Mouse (Mus musculus): ENCODE results near the gene Mgll.

DNA sequence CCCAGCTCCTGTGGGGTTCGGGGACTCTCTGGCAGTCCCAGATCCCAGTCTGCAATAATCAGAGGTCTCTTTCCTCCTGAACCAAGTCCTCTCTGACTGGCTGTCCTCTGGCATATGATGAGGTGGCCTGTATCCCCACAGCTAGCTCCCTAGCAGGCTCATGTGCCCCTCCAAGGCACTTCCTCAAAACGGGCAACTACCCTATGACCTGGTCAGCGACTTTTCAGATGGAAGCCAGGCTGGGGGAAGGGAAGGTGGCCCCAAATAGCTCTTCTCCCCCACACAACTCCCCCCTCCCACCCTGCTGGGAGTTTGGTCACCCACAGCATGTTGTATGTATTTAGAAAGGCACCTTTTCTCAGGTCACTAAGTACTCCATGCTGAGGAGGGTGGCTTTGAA, 101.9 kb downstream of the Mgll start:
- TF ChIP-seq CTCF (IDR thresholded peaks at IDR 0.05; ENCODE audit: insufficient read depth, low read depth, low read length), result no peak
- TF ChIP-seq POLR2A (IDR thresholded peaks at IDR 0.05; ENCODE audit: insufficient read depth, low read depth, low read length), result no peak

Measured in olfactory bulb, adult 2 months (tissue).